Mouse (Mus musculus) adrenal gland, postnatal 25 days (tissue): ENCODE results near the gene Prkcq. TPM values are rescaled to one million over a fixed set of nuclear protein-coding genes. Genes with fewer than 3 reads are reported as not detected.
"Not testable (repeated sequence)": the region's sequence is repeated elsewhere in the genome, so short reads cannot be mapped to it uniquely, and the experiment has no call there.

Experiments used
- DNase-seq: peaks from one replicate; pipeline ENCODE4 v3.0.0; 2021; ENCODE audit warnings: mixed read lengths
- total RNA-seq: library from RNA; stranded (reverse); gene quantifications from 2 replicates; pipeline ENCODE4 v1.2.3, GENCODE M21; 2021

The Prkcq gene
- total RNA-seq, 1 experiment from 2014 or later: 2.8 TPM

DNA sequence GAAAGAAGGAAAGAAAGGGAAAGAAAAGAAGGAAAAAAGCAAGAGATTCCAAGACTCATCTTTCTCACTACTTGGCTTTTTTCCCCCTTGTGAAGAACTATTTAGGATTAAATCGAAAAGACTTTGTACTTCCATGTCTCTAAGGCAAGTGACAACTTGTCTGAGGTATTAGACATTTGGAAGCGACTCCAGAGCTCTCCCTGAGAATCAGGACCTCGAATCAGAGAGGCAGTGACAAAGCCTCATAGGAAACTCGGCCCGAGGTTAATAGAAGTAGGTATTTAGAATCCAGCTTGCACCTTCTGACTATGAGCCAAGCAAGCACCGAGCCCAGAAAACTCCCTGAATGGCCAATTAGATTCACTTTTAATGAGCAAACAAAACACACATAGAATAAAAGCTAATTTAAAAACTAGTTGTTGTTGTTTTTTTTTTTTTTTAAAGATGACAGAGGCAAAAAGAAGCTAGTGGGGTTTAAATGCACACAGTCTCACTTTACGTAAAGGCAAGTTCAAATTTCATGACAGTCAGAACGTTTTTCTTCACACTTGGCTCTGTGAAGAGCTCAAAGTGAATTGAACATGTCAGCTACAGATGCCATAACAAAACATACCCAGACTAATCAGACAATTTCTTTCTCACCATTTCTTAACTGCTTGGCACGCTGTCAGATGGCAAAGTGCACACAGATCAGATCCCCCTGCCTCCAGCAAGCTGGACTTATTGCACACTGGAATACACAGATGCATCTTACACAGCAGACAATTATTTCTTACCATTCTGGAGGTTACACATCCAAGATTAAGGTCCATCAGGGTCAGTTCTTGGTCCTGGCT is 119.9 kb downstream of the Prkcq start:
- no peak for DNase-seq

DNA sequence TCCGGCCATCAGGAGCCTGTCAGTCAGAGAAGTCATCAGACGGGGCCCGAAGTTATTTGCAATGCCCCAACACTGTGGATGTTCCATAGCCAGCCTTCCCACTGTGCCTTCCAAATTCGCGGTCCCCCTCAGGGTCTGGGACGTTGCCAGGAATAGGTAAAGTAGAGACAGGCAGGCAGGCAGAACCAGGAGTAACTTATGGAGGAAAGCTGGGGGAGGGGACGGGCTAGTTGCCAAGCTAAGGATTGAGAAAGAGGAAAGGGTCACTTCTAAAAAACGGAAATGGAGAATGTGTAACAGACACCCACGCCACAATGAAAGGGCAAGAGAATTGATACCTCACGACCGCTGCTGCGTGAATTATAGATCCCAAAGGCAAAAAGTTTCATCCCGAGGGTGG is 121.2 kb downstream of the Prkcq start:
- DNase-seq: no peak

DNA sequence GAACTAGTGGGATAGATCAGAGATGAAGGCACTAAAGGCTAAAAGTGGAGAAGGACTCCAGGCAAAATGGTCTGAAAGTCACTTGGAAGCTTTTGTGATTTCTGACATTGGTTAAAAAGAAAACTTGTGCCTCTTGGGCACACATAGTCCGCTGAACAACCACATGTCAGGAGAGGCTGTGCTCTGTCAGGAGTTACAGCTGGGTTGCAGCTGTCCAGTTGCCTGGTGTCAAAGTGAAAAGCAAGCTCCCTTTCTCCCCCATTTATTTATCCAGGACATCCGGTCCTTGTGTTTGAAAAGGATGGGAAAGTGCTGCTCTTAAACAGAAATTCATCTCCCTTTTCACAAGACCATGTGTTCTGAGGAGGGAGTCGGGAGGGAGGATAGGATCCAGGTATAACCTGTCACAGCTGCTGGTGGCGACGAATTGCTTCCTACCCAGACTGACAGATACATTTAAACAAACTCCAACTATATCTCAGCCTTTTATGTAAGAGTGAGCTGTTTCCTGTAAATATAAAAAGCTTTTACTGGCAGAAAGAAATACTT is 122.8 kb downstream of the Prkcq start:
- no peak for DNase-seq

DNA sequence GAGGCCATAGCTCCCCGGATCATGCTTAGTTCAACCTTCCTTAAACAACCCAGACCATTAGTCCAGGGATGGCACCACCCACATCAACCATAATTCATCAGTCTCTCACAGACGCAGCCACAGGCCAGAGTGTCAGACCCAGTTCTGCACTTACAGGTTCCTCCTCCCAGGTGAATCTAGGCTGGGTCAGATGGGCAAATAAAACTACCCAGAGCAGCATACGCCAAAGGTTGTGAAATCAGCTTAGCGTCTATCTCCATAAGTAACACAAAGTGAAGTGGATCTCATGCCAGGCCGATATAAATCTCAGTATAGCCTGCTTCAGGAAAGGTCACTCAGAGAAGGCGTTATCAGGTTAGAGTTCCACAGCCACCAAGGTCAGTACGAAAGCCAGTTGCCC is 126.9 kb downstream of the Prkcq start:
- DNase-seq: no peak

DNA sequence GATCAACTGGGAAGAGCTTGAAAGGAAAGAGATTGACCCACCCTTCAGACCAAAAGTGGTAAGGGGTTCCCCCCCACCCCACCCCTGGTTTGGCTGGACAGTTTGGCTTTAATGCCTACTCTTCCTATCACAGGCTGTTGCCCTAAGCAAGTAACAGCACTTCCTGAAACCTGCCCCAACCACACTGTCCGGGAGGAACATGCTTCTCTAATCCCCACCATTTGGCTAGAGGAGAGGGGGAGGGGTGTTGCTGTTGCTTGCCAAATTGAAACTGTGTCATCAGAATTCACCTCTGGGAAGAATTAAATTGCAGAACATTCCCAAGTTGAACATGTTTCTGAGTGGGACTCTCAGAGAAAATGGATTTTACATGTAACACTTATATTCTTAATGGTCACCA is 127.5 kb downstream of the Prkcq start:
- DNase-seq: no peak

DNA sequence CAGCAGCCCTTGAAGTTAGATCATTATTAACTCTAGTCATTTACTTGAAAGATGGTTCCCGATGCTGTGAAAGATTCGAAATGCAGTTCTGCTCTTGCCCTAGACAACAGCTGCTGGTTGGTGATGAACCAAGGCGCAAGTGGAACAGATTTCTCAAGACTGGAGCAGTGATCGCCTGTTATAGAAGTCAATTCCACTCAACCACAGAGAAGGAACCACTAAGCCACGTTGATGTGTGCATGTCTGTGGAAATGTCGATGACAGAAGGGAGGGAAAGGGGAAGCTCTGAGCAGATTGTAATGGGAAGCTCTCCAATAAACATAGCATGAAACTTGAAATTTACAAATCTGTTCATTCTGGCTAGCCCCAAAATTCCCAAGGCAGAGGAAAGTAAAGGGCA is 128.5 kb downstream of the Prkcq start:
- no peak for DNase-seq

DNA sequence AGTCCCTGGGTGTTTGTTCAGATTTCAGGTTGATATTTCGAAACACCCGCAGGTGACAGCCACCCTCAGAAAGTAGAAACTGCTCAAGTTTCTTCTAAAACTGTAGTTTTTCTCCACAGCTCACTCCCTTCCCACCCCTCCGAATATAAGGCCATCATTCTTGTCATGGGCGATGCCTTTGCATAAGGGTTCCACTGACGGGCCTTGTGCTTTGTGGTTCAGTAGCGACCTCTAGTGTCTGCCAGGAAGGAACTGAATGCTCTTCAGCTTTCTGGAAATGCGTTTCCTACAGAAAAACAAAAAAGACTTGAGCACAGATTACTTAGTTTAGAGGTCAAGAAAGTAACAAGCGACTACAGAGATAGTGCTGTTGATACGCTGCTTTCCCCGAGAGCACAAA is 148.3 kb downstream of the Prkcq start:
- DNase-seq: peak; percentile 4

DNA sequence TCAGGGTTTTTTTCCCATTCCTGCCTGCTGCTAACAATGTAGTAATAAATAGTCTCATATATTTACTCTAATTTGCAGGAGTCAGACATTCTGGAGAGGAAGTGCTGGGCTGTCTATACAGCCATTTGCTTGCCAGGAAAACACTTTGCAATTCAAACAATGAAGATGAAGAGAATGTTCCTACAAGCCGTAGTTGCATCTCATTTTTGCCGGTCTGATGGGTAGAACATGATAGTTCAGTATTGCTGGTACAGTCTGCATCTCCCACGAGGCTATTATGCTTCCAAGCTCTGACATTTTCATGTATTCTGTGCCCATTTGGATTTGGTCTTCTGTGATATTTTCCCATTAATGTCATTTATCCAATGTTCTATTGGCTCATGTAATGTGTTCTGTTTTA is 150.5 kb downstream of the Prkcq start:
- no peak for DNase-seq

DNA sequence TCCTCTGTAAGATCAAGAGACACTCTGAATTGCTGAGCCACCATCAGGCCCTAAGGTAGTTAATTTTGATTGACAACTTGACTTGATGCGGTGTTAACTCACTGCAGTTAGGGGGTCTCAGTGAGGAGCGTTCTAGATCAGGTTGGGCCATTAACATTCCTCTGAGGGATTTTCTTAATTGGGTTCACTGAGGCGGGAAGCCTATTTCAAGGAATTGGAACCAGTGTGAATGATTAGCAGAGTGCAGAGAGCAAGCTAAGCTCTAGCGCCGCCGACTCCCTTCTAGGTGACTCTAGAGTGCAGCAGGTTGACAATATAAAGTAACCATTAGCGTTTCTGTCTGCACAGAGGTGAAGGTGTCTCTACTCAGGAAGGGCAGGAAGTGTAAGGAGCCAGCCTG is 155.4 kb downstream of the Prkcq start:
- DNase-seq: no peak

DNA sequence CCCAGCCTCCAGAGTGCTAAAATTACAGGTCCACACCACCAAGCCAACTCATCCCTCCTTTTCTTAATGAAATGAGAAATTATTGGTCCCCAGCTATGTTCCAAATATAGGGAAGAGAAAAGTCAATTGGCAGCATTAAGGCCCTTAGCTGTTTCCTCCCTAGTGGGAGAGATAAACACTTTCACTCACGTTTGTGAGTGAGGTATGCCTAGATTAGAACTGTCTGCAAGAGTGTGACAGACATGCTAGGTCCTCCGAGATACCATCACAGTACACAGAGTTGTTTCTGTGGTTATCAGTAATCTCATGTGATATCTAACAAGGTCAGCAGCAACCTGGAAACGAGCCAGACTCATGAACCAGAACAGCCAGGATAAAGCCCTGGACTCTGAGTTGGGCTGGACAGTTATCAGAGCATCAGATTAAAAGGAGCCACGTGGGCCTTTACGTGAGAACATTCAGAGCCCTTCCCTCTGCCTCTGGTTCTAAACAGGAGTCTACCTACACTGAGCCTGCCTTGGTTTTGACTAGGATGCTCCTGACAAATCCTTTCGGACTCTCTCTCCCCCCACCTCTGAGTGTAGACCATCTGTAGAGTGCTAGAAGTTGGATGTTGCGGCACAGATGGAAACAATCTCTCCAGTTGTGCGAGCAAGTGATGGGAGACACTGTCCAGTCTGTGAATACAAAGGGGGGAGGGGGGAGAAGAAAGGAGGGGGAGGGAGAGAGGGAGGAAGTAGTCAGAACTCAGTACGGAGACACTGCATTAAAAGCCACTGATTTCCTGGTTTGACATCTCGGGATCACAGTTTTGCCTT is 157.7 kb downstream of the Prkcq start:
- DNase-seq: peak; percentile 20

DNA sequence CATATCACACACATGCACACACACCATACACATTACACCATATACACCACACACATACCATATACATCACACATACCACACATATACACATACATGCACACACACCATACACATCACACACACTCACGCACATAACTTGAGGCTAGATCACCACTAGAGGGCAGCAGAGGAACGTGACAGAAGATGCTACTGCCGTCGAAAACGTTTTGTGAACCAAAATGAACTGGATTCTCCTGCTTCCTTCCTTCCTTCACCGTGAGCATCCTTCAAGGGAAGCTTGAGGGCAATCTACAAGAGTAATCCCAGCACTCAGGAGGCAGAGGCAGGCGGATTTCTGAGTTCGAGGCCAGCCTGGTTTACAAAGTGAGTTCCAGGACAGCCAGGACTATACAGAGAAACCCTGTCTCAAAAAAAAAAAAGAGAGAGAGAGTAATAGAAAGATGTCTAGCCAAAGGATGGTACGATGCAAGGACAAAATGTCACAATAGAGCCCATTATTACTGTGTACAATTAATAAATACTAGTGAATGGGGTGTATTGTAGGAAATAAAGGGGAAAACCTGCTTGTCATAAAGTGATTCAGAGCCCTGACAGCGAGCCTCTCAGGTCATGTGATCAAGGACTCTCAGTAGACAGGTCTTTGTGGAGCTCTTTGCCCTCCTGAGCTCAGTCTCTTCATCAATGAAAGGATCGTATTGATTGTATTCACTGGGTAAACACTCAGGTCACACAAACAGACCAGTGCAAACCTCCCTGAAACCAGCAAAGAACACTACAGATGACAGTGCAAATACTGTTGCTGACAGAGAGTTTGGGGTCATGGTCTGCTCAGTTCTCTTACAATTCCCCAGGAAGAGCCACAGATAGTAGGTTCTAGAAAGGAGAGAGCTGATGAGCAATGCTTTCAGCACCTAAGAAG is 159.9 kb downstream of the Prkcq start:
- DNase-seq: peak; percentile 47

DNA sequence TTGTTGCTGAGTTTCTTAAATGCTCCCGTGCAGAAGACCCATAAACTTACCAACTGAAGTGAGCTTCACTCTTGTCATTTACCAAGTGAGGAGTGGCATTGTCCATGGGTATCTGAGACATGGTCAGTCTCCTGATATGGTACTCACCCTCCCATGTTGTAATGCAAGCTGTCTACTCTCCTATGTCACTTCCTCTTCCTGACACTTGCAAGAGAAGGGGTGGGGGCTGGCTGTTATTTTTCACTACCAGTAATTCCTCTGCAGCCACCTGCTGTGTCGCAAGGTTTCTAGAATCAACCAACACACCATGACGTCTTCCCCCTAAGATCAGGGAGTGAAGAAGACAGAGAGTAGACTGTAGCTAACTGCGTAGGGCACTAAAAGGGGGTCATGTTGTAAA is 160.6 kb downstream of the Prkcq start:
- DNase-seq: no peak

DNA sequence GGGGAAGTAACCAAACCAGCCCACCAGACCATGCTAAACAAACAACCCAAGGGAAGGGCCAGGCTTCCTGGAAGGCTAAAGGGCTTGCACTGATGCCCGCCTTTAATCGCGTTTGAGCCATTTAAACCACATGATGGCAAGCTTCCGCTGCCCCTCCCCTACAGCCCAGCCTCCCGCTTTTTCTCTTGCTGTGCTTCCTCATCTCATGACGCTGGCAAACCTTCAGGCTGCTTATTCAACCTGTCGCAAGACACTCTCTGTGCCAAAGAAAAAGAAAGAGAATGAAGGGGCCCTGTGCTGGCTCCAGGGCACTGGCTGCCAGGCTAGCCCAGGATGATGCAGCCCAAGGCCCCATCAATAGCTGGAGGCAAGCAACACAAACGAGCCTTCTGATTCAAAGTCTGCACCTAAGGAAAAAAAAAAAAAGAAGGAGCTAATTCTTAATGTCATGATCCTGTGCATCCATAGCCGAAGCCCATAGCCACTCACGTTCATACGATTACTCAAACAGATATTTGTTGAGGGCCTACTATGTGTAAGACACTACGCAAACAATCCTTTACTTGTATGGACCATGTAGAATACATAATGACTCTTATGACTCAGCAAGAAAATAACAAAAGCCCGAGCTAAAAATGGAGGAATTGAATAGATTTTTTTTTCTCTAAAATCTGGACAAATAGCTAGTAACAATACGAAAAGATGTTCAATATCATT is 161.6 kb downstream of the Prkcq start:
- DNase-seq: no peak

DNA sequence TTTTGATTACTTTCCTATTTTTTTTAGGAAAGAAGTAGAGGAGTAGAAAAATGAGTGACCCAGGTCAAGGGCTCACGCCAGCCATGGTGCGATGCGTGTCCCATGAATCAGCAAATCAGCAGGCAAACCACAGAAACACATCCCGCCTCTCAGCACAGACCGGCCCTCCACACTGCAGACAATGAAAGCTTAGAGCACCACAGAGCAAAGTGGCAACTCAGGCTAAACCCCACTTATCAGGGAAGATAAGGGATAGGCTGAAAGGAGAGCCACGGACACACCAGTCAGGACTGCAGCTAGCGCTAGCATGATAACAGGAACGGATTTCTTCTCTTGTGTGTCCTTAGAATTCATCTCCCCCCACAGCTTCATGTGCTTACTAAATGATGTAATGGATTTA is 164.4 kb downstream of the Prkcq start:
- peak; percentile 9 for DNase-seq

DNA sequence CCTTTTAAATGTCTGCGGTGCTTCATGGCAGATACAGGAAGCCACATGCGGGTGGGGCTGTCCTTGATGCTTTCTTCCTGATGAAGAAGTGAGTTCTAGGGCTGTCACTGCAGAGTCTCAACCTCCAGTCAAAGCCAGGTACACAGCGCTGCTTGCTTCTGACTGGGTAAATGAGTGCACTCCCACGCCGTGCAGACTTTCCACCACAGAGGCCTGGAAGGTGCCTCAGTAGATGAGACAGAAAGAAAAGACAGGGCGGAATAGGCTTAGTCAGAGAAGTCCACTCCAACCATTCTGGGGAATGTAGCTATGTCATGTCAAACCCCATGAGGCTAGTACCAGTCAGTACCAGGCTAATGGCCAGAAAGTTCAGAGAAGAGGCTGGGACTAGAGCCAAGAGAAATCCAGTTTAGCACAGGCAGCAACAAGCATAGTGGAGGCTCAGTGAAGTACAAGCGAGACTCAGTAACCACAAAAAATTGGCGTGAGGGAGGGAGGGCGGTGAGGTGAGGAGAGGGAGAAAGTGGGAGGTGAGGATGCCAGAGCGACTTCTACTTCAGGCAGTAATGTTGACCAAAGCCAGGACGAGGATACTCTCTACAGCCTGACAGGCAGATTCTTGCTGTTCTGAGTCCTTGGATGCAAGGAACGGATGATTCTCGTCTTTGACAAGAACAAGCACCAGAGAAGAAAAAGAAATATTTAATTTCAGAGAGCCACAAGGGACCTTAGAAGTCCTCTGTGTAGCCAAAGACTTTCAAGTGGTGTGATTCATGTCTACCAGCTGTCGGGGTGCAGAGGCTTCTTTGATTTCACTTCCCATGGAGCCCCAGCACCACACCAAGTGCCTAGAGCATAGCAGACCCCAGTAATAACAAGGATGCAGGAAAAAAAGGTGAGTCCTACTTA is 167.3 kb downstream of the Prkcq start:
- DNase-seq: no peak

DNA sequence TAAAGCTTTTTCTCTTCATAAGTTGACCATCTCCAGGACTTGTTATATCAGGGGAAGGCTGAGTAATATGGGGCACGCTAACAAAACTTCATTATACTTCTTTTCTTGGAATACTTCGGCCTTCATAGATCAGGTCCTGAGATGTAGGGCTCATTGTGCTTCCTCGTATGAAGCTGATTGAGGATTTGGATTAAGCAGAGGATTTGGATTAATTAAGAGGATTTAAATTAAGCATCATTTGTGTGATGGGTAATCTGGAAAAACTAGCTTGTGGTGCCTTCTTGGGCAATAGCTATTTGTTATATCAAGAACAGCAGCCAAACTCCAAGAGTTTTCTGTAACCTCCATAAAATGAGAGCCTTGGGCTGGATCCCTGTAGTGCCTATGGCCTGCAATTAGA is 172.8 kb downstream of the Prkcq start:
- no peak for DNase-seq

DNA sequence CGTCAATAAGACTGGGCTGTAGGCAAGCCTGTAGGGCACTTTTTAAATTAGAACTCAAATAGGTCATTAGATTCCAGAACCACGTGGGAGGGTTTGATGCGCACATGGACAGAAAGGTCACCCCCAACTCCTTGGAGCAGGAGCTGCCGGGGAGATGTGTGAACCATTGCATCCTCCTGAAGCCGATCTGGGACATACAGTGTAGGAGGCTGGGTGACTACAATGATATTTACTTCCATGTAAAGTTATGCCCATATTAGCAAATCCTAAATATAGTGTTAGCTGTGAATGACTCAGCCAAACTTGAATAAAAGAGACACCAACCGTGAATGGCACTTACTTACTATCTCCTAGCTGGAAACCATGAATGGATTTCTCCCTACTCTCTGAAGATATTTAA is 174.5 kb downstream of the Prkcq start:
- DNase-seq: not testable (repeated sequence)

DNA sequence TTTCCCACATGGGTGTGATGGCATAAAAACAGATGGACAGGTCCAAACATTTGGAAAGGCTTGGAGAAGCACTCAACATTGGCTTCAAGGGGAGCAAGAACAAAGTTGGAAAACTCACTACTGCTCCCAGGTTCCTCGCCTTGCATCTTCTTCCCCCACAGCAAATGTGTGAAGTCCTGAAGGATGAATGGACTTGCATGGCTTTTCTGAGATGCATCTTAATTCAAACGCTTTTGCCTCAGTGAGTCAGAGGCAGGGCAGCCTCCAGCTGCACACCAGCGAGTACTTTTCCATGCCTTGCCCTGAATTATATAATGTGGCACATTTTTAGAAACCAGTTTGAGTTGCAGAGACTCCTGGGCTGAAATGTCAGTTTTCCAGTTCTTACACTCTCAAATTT is 175.9 kb downstream of the Prkcq start:
- no peak for DNase-seq
